Mouse (Mus musculus) midbrain, embryonic 12.5 days (tissue): ENCODE results near the gene Znrd1as. TPM values are rescaled to one million over a fixed set of nuclear protein-coding genes. Genes with fewer than 3 reads are reported as not detected.
A peak's percentile ranks its signal among the peaks of the same experiment; 100 is the strongest.

Source experiments
- ATAC-seq: fragments of 200-750 bp; cut with Nextera tagmentation; 2 replicates; pipeline ENCODE4 v1.8.0; 2017; ENCODE audit warnings: low read depth, moderate TSS enrichment, moderate library complexity; ENCODE audit not compliant: low FRiP score
- H3K27ac ChIP-seq: fragments of 300-500 bp; sonication (generic); replicated peaks from 2 replicates; pipeline ENCODE4 v1.5.1; 2016; ENCODE audit warnings: mild to moderate bottlenecking
- H3K27me3 ChIP-seq: fragments of 300-500 bp; sonication (generic); 2 replicates; pipeline ENCODE4 v1.6.1; 2016; ENCODE audit warnings: mild to moderate bottlenecking
- H3K36me3 ChIP-seq: fragments of 300-500 bp; sonication (generic); 2 replicates; pipeline ENCODE4 v1.6.1; 2016
- H3K4me1 ChIP-seq: fragments of 300-500 bp; sonication (generic); 2 replicates; pipeline ENCODE4 v1.6.1; 2016
- H3K4me2 ChIP-seq: fragments of 300-500 bp; sonication (generic); replicated peaks from 2 replicates; pipeline ENCODE4 v1.6.1; 2016; ENCODE audit warnings: mild to moderate bottlenecking, moderate library complexity
- H3K4me3 ChIP-seq: fragments of 300-500 bp; sonication (generic); 2 replicates; pipeline ENCODE4 v1.5.1; 2016; ENCODE audit warnings: mild to moderate bottlenecking
- H3K9ac ChIP-seq: fragments of 300-500 bp; sonication (generic); replicated peaks from 2 replicates; pipeline ENCODE4 v1.6.1; 2016; ENCODE audit warnings: mild to moderate bottlenecking, moderate library complexity
- H3K9me3 ChIP-seq: fragments of 300-500 bp; sonication (generic); 2 replicates; pipeline ENCODE4 v1.6.1; 2016; ENCODE audit warnings: mild to moderate bottlenecking
- WGBS: fragments of 180-500 bp; shearing (Covaris S2); methylation state at CpG from one replicate; pipeline ENCODE4 v1.1.7; 2016; 5-methylcytosine and 5-hydroxymethylcytosine counted together
- polyA plus RNA-seq: library from polyadenylated mRNA; unstranded; fragments of >200 nt; fragmentation: Nextera tagmentation; extraction: Ambion mirVana; gene quantifications from 2 replicates; pipeline ENCODE4 v1.2.1, GENCODE M21; 2016

Gene Znrd1as
- polyA plus RNA-seq, 1 experiment from 2014 or later = 7.3 TPM

DNA sequence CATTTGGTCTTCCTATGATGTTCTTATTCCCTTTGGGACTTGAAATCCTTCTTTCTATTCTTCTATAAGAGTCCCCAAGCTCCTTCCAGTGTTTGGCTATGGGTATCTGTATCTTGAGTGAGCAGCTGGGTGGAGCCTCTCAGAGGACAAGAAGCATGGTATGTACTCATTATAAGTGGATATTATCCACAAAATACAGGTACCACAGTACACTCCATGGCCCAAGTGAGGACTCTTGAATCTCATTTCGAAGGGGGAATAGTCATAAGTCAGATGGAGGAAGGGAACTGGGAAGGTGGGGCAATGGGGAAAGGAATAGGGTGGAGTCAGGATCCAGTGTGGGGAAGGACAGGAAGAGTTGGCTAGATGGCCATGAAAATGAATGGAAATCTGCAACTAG lies 5.3 kb upstream of the Znrd1as start:
- ATAC-seq = no peak
- WGBS = 100% methylated on average over 1 of the region's 1 CpGs
- peaks cover 16% of the 10 kb centered on the region for H3K4me1 ChIP-seq

DNA sequence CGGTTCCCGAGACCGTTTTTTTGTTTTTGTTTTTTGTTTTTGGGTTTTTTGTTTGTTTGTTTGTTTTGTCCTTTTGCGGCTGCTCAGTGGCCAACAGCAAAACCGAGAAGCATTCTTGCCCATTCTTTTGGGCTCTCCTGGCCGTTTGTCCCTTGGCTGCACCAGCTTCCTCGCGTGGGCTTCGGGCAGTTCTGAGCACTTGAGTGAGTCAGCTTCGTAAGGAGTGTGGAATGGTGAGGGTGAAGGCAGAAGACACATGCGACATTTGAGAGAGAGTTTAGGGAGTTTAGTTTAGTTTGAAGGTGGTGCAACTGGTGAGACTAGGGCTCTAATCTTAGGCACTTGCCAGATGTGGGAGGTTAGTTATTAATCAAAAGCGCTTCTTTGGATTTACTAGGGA lies 492 bp downstream of the Znrd1as start:
- Histone ChIP-seq H3K36me3 (0 out of 2 replicates have a peak, but pooled peaks cover 7% of the 10 kb centered on the region), H3K4me1 (peaks cover 17% of the 10 kb centered on the region), H3K27me3 (no peaks in the 10 kb centered on the region), H3K9me3 (no peaks in the 10 kb centered on the region), H3K9ac (peak overlapping the region; percentile 78), H3K27ac (no peak overlapping the region), H3K4me2 (peak overlapping the region; percentile 79), H3K4me3 (peak overlapping the region; percentile 64)
- peak; percentile 10; the same call in 1 of the 2 replicates for ATAC-seq
- WGBS = 10% methylated on average over 12 of the region's 12 CpGs

More for the DNA sequence above, 5.3 kb upstream of the Znrd1as start:
- Histone ChIP-seq H3K9ac (no peak overlapping the region), H3K4me2 (no peak overlapping the region), H3K9me3 (no peaks in the 10 kb centered on the region), H3K27ac (no peak overlapping the region), H3K27me3 (no peaks in the 10 kb centered on the region), H3K36me3 (peaks cover 19% of the 10 kb centered on the region), H3K4me3 (no peak overlapping the region)

DNA sequence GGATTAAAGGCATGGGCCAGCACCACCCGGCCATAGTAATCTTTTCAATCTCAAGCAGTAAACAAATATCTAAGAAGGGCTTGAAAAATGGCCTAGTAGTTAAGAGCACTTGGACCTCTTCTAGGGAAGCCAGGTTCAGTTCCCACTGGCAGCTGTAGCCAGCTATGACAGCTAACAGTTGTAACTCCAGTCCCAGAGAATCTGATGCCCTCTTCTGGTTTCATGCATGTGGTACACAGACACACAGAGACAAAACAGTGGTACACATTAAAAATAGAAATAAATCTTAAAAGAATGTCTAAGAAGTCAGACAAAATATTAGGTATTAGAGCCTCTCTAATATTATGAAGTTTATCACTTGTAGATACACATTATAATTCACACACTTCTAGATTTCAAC lies 2.7 kb downstream of the Znrd1as start:
- Histone ChIP-seq H3K4me1 (peaks cover 17% of the 10 kb centered on the region), H3K4me3 (no peak overlapping the region), H3K9ac (no peak overlapping the region), H3K36me3 (no peaks in the 10 kb centered on the region), H3K27me3 (no peaks in the 10 kb centered on the region), H3K4me2 (no peak overlapping the region), H3K9me3 (no peaks in the 10 kb centered on the region), H3K27ac (no peak overlapping the region)
- ATAC-seq = no peak
- 82% methylated on average over 1 of the region's 1 CpGs for WGBS

DNA sequence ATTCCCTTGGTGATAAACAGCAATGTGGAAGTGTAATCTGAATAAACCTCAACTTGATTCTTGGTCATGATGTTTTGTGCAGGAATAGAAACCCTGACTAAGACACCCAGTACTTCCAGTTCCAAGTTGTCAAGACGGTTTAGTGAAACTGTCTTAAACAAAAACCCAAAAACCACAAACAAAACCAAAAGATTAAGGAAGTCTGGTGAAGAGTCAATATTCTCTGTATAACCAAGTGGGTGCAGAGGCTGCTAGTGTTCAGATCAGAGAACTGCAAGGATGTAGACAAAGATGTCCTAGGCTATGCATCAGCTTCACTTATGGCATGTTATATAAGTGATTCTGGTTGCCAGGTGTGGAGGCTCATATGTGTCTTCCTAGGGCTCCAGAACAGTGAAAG lies 8.5 kb downstream of the Znrd1as start:
- WGBS = 92% methylated on average over 1 of the region's 1 CpGs
- Histone ChIP-seq H3K9me3 (no peaks in the 10 kb centered on the region), H3K4me3 (no peak overlapping the region), H3K27ac (no peak overlapping the region), H3K27me3 (no peaks in the 10 kb centered on the region; the same call in 1 of the 2 replicates), H3K36me3 (no peaks in the 10 kb centered on the region), H3K4me1 (no peaks in the 10 kb centered on the region), H3K4me2 (no peak overlapping the region), H3K9ac (no peak overlapping the region)
- ATAC-seq = no peak

DNA sequence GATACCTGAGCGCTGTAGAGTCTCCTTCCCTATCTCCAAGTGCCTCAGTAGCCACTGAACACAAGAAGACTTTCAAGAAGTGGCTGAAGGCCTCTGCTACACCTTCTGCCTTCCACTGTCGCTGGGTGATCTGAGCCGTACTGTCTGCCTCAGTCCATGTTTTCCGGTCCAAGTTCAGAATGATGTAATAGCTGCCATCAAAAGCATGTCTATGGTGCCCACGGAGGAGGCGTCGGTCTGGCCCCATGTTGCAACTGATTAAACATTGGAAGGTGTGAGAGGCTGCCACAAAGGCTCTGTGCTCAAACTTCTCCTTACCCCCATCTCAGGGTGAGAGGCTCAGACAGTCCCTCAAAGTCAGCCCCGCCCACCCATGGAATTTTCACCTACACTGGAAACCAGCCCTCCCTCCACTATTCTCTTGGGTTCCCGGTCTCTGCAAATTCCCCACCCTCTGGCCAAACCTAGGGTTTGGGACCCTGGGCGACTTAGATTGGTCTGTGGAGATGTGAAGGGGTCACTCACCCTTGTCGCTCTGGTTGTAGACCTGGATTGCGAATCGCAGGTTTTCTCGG lies 12.0 kb downstream of the Znrd1as start:
- H3K36me3 ChIP-seq = no peaks in the 10 kb centered on the region
- H3K9ac ChIP-seq = no peak overlapping the region
- no peak overlapping the region for H3K4me2 ChIP-seq
- H3K27ac ChIP-seq = no peak overlapping the region
- H3K4me3 ChIP-seq = no peak overlapping the region
- WGBS = 84% methylated on average over 14 of the region's 14 CpGs
- no peaks in the 10 kb centered on the region for H3K4me1 ChIP-seq
- no peaks in the 10 kb centered on the region; the same call in 1 of the 2 replicates for H3K27me3 ChIP-seq
- ATAC-seq = no peak
- no peaks in the 10 kb centered on the region for H3K9me3 ChIP-seq

DNA sequence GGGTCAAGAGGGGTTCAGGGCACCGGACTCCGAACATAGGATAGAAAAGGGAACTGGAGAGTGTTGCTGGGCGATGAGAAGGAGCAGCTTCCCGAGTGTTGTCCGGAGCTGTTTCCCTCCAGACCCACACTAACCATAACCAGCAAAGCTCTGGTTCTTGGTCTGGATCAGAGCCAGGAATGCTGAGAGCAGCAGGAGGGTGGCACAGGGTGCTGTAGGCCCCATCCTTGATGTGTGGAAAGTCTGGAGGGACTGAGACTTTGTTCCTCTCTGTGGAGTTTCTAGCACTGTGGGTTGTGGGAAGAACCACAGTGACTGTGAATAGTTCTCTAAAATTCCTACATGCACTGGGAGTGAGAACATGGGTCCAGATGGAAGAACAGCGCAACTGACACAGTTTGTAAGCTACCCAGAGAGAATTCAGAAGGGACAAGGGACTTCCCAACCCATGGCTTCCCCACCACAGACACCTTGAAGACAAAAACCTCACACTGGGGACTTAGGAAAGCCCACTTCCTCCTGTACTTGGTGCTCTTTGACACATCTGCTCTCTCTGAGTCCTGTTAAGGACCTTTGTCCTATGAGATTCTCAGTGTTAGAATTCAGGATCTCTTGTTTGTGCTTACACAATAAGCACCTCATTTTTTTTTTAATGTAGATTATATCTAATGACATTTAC lies 12.9 kb downstream of the Znrd1as start:
- Histone ChIP-seq H3K9me3 (no peaks in the 10 kb centered on the region), H3K27me3 (no peaks in the 10 kb centered on the region; the same call in 1 of the 2 replicates), H3K4me1 (no peaks in the 10 kb centered on the region), H3K9ac (no peak overlapping the region), H3K36me3 (no peaks in the 10 kb centered on the region), H3K27ac (no peak overlapping the region), H3K4me3 (no peak overlapping the region), H3K4me2 (no peak overlapping the region)
- ATAC-seq = no peak
- 90% methylated on average over 6 of the region's 6 CpGs for WGBS

DNA sequence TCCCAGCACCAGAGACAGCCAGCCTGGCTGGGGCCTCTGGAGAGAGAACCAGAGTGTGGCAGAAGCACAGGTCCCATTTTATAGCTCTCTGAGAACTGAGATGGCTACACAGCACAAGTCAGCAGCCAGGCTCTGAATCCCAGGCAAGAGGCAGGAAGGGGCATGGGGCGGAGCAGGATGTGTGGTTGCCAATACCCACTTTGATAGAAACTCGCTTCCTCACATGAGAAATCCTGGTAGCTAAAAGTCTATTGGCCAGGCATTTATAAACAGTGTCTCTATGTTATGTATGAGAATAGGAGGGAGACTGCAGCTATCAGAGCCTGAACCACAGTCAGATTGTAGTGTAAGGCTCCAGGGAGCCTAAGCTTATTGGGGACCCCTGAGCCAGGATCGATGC lies 14.4 kb downstream of the Znrd1as start:
- Histone ChIP-seq H3K27me3 (no peaks in the 10 kb centered on the region; the same call in 1 of the 2 replicates), H3K9ac (no peak overlapping the region), H3K4me1 (no peaks in the 10 kb centered on the region), H3K4me2 (no peak overlapping the region), H3K4me3 (no peak overlapping the region), H3K9me3 (no peaks in the 10 kb centered on the region), H3K36me3 (no peaks in the 10 kb centered on the region), H3K27ac (no peak overlapping the region)
- 85% methylated on average over 3 of the region's 3 CpGs for WGBS
- no peak for ATAC-seq

DNA sequence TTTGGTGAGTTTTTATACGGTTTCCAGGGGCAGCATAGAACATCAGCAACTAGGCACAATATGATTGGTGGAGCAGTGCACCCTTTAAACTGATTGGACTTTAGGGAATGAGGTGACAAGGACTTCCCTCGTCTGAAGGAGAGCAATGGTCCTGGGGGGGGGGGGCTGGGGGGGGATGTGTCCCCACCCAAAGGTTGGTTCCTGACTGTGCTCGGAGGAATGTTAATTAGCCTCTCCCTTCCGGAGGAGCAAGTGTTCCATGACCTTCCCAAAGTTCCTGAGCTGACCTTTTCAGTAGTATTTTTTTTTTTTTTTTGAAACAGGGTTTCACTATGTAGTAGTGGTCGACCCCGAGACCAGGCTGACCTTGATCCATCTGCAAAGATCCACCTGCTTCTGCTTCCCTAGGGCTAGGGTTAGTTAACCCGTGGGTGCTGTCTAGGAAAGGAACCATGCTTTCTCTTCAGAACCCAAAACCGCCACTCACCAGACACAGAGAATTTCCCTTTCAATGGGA lies 14.9 kb downstream of the Znrd1as start:
- Histone ChIP-seq H3K4me3 (no peak overlapping the region), H3K36me3 (no peaks in the 10 kb centered on the region), H3K9ac (no peak overlapping the region), H3K4me1 (no peaks in the 10 kb centered on the region), H3K9me3 (no peaks in the 10 kb centered on the region), H3K27me3 (peaks cover 1% of the 10 kb centered on the region; the same call in 1 of the 2 replicates), H3K4me2 (no peak overlapping the region), H3K27ac (no peak overlapping the region)
- WGBS = 73% methylated on average over 8 of the region's 8 CpGs
- ATAC-seq = no peak

DNA sequence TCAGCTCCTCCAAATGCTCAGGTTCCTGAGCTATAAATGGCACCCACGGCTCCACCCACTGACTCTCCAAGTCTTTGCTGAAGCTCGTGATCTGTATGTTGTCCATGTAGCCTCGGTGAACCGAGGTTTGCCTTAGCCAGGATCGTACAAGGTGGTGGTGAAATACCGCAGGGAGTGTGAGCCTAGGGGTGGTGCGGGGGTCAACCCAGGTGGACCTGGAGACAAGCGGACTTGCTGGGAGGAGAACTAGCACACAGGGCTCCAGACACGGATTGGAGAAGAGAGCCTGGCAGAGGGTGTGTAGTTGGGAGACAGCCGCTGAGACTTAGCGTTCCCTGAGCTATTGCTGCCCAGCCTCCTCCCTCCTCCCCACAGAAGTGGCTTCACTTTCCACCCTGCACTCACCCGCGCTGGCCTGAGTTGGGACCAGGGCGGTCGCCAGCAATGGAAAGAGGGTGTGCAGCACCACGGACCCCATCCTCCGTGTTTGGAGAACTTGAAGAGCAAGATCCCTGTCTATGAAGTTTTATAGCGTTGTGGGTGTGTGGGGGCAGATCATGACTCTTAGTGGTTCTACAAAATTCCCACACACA lies 22.9 kb downstream of the Znrd1as start, which contains the start of gene 2410137M14Rik:
Gene 2410137M14Rik, minus strand, starts transcription at position 17 of the 593 bp plus-strand sequence.
- WGBS = 13% methylated on average over 18 of the region's 18 CpGs
- H3K4me3 ChIP-seq = no peak within 1 kb of the TSS
- ATAC-seq = 0 out of 2 replicates have a peak, but pooled peaks have one; percentile 30

DNA sequence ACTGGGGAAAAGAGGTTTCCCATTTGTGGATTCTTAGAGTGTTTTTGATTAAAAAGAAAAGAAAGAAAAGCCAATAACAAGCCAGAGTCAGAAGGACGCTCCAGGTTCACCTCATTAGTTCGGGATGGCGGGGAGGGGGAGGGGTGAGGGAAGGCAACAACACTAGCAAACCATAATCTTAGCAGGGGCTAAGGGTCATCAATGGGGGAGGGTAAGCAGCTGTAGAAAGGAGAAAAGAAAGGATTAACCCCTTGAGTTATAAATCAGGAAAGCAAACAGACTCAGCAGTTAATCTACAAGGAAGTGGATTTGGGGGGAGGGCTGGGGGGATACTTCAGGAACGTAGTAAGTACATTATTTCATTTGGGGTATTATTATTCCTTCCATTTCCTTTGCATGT lies 23.5 kb downstream of the Znrd1as start:
- Histone ChIP-seq H3K4me1 (peaks cover 7% of the 10 kb centered on the region; the same call in 1 of the 2 replicates), H3K36me3 (no peaks in the 10 kb centered on the region), H3K27ac (no peak overlapping the region), H3K4me2 (peak overlapping the region; percentile 15; the same call in 1 of the 2 replicates), H3K9ac (no peak overlapping the region), H3K4me3 (no peak overlapping the region), H3K27me3 (peaks cover 39% of the 10 kb centered on the region; the same call in 1 of the 2 replicates), H3K9me3 (no peaks in the 10 kb centered on the region)
- WGBS = 3% methylated on average over 4 of the region's 4 CpGs
- ATAC-seq = no peak

More for the DNA sequence above, 22.9 kb downstream of the Znrd1as start, which contains the start of gene 2410137M14Rik:
- H3K4me1 ChIP-seq = peaks cover 7% of the 10 kb centered on the region; the same call in 1 of the 2 replicates
- peak within 1 kb of the TSS; percentile 15; the same call in 1 of the 2 replicates for H3K4me2 ChIP-seq
- H3K27ac ChIP-seq = no peak within 1 kb of the TSS
- no peak within 1 kb of the TSS for H3K9ac ChIP-seq
- H3K36me3 ChIP-seq = no peaks in the 10 kb centered on the region
- no peaks in the 10 kb centered on the region for H3K9me3 ChIP-seq
- peaks cover 35% of the 10 kb centered on the region; the same call in 1 of the 2 replicates for H3K27me3 ChIP-seq

DNA sequence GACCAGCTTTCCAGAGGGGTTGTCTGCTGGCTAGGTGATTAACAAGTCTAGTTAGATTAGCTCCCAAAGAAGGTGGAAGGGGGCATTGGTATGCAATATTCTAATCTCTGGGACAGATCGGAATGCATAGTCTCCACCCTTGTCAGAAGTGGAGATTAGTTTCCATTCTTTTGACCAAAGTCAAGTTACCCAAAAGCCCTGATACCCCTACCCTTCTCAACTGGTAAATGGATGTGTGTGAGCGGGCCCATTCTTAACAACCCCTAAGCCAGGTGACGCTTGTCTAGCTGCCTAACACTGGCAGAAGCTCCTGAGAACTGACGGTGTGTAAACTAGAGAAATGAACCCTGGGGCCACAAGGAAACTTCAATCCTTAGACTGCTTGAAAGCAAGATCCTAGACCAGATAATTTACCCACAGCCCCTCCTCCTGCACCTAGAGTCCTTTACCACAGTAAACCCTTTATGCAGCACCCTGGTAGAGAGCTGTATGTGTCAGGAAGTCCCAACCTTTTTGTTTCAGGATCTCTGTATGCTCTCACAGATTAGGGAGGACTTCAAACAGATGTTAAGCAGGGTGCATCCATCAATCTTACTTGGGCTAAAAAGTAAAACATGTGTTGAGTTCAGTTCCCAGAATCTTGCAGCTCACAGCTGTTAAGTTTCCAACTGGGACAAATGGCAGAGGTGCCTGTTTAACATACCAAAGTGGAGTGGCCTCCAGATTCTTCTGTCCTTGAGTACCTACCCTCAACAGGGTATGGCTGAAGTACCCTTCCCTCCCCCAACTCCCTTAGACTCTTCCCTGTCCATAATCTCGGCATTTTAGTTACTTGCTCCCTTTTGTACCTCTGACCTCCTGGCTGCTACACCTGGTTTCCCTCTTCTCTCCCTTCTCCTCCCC lies 24.1 kb downstream of the Znrd1as start:
- Histone ChIP-seq H3K27me3 (peaks cover 43% of the 10 kb centered on the region), H3K4me2 (0 out of 2 replicates have a peak overlapping the region, but pooled peaks have one; percentile 15), H3K4me1 (peaks cover 7% of the 10 kb centered on the region; the same call in 1 of the 2 replicates), H3K9ac (no peak overlapping the region), H3K36me3 (no peaks in the 10 kb centered on the region), H3K27ac (no peak overlapping the region), H3K9me3 (no peaks in the 10 kb centered on the region), H3K4me3 (no peak overlapping the region)
- ATAC-seq = no peak
- 29% methylated on average over 5 of the region's 5 CpGs for WGBS
